Mouse (Mus musculus): ENCODE results near the gene Cyp2w1.

DNA sequence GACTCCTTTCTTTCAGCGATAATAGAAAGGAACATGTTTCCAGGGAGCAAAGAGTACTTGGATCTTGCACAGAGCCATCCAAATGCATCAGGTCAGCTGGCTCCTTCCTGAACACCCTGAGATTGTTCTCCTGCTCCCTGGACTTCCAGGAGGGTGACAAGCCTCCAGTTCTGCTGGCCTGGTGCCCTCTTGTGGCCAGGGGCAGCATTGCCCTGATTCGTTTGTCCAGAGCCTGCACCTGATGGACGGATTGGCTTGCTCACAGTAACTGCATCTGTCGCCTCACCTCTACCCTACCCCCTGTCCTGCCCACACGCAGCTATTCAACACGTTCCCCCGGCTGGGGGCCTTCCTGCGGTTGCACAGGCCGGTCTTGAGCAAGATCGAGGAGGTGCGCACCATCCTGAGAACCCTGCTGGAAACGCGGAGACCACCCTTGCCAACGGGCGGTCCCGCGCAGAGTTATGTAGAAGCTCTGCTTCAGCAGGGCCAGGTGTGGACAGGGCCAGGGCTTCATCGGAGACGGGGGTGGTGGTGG is 2.9 kb downstream of the Cyp2w1 start:
- no peak for TF ChIP-seq POLR2A (IDR thresholded peaks at IDR 0.05; ENCODE audit: borderline replicate concordance, extremely low read depth, low read depth, low read length)
- peak; percentile 99 for TF ChIP-seq CTCF (IDR thresholded peaks at IDR 0.05; ENCODE audit: insufficient read depth, low read length)

Measured in lung, adult 2 months (tissue).